Mouse (Mus musculus) limb, embryonic 10.5 days (tissue): ENCODE measurements around the gene Cyp26a1. TPM values are rescaled to one million over a fixed set of nuclear protein-coding genes. Genes with fewer than 3 reads are reported as not detected.
A peak's percentile ranks its signal among the peaks of the same experiment; 100 is the strongest.

Experiments
- DNase-seq: peaks from one replicate; pipeline ENCODE4 v3.0.0-alpha.2; 2017; ENCODE audit warnings: low spot score
- H3K27ac ChIP-seq: fragments of 300-500 bp; sonication (generic); 2 replicates; pipeline ENCODE4 v1.5.1; 2016; ENCODE audit warnings: mild to moderate bottlenecking
- H3K27me3 ChIP-seq: fragments of 300-500 bp; sonication (generic); 2 replicates; pipeline ENCODE4 v1.6.1; 2016; ENCODE audit warnings: low read depth, mild to moderate bottlenecking; ENCODE audit not compliant: poor library complexity, severe bottlenecking
- H3K36me3 ChIP-seq: fragments of 300-500 bp; sonication (generic); 2 replicates; pipeline ENCODE4 v1.6.1; 2016; ENCODE audit warnings: mild to moderate bottlenecking, moderate library complexity
- H3K4me1 ChIP-seq: fragments of 300-500 bp; sonication (generic); 2 replicates; pipeline ENCODE4 v1.6.1; 2016
- H3K4me3 ChIP-seq: fragments of 300-500 bp; sonication (generic); 2 replicates; pipeline ENCODE4 v1.5.1; 2016; ENCODE audit warnings: mild to moderate bottlenecking, moderate library complexity
- H3K9me3 ChIP-seq: fragments of 300-500 bp; sonication (generic); replicated peaks from 2 replicates; pipeline ENCODE4 v1.6.1; 2016; ENCODE audit warnings: mild to moderate bottlenecking
- WGBS: fragments of 180-500 bp; shearing (Covaris S2); methylation state at CpG from one replicate; pipeline ENCODE4 v1.1.7; 2016; 5-methylcytosine and 5-hydroxymethylcytosine counted together
- polyA plus RNA-seq: library from polyadenylated mRNA; unstranded; fragments of >200 nt; fragmentation: Nextera tagmentation; extraction: Ambion mirVana; gene quantifications from 2 replicates; pipeline ENCODE4 v1.2.1, GENCODE M21; 2016

Gene Cyp26a1
- polyA plus RNA-seq, 1 experiment from 2014 or later, result 3.6 TPM

DNA sequence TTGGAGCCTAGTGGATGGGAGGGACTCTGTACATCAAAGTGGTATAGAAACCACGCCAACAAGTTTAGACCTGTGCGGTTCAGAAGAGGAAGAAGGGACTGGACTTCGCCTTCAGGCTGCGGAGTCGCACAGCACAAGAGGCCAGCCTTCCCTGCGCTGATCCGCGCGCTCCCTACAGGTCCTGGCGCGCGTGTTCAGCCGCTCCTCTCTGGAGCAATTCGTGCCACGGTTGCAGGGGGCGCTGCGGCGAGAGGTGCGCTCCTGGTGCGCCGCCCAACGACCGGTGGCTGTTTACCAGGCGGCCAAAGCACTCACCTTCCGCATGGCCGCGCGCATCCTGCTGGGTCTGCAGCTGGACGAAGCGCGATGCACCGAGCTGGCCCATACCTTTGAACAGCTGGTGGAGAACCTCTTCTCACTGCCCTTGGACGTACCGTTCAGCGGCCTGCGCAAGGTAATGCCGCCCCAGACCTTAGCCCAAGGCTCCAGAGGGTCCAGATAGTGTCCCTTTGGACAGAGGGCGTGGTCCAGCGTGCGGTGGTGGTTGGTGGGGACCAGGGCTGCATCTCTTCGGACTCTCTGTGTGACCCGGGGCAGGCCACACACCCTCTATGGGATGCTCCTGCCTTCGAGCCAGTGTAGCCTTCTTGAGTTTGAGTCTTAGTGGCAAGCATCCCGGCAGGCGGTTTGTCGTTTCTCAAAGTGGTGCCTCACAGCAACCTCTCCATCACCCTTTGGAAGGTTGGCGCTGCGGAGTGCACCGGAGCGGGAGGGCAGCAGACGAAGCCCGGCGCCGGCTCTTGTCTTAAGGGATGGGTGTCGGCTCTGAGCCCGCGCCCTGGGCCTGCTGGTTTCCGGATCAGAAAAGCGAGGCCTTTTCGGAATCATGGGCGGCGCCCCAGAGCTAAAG is 10.4 kb upstream of the Cyp26a1 start:
- 1% methylated on average over 62 of the region's 62 CpGs for WGBS
- H3K4me1 ChIP-seq, result peaks cover 35% of the 10 kb centered on the region
- DNase-seq, result peak; percentile 72

DNA sequence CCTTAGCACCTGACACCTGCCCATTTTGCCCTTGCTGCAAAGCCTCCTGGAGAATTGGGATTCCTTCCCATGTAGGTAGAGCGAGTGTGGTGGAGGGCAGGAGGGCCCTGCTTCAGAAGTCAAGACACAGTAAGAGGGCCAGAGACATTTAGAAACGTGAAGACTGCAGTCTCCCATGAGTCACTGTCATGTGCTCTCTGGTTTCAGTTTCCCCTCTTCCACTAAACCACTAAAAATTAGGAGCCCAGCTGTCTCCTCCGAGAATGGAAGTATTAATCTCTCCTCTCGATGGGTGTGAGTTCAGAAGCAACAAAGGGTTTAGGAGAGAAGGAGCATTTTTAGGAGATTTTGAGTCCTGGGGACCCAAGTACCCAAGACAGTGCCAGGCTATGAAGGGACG is 8.1 kb upstream of the Cyp26a1 start:
- no peak overlapping the region for H3K4me3 ChIP-seq
- no peak for DNase-seq
- H3K4me1 ChIP-seq, result peaks cover 42% of the 10 kb centered on the region
- 29% methylated on average over 5 of the region's 5 CpGs for WGBS
- H3K9me3 ChIP-seq, result no peaks in the 10 kb centered on the region
- H3K27me3 ChIP-seq, result peaks cover 100% of the 10 kb centered on the region
- H3K27ac ChIP-seq, result no peak overlapping the region
- no peaks in the 10 kb centered on the region for H3K36me3 ChIP-seq

More for the DNA sequence above, 10.4 kb upstream of the Cyp26a1 start:
- no peaks in the 10 kb centered on the region for H3K9me3 ChIP-seq
- no peak overlapping the region for H3K27ac ChIP-seq
- peaks cover 100% of the 10 kb centered on the region for H3K27me3 ChIP-seq
- H3K4me3 ChIP-seq, result peak overlapping the region; percentile 35
- H3K36me3 ChIP-seq, result no peaks in the 10 kb centered on the region

DNA sequence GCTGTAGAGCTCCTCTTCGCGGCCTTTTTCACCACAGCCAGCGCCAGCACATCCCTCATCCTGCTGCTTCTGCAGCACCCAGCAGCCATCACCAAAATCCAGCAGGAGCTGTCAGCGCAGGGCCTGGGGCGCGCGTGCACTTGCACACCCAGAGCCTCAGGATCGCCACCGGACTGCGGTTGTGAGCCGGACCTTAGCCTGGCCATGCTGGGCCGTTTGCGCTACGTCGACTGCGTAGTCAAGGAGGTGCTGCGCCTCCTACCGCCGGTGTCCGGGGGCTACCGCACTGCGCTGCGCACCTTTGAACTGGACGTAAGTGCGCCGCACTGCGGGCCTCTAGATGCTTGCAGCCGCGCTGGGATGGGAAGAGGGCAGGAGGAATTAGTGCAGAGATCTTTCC is 6.9 kb upstream of the Cyp26a1 start:
- WGBS, result 1% methylated on average over 29 of the region's 29 CpGs
- H3K4me3 ChIP-seq, result peak overlapping the region; percentile 28
- peaks cover 100% of the 10 kb centered on the region for H3K27me3 ChIP-seq
- peak; percentile 71 for DNase-seq
- peaks cover 37% of the 10 kb centered on the region for H3K4me1 ChIP-seq
- H3K9me3 ChIP-seq, result no peaks in the 10 kb centered on the region
- no peaks in the 10 kb centered on the region for H3K36me3 ChIP-seq
- no peak overlapping the region for H3K27ac ChIP-seq

DNA sequence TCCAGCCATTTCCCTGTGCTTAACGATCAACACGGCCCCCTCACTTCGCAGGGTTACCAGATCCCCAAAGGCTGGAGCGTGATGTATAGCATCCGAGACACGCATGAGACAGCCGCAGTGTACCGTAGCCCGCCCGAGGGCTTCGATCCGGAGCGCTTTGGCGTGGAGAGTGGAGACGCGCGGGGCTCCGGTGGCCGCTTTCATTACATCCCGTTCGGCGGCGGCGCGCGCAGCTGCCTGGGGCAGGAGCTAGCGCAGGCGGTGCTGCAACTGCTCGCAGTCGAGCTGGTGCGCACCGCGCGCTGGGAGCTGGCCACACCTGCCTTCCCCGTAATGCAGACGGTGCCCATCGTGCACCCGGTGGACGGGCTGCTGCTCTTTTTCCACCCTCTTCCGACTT is 4.7 kb upstream of the Cyp26a1 start:
- peak; percentile 84 for DNase-seq
- WGBS, result under 1% methylated on average over 40 of the region's 40 CpGs
- Histone ChIP-seq H3K27me3 (peaks cover 100% of the 10 kb centered on the region), H3K36me3 (no peaks in the 10 kb centered on the region), H3K4me1 (peaks cover 40% of the 10 kb centered on the region), H3K9me3 (no peaks in the 10 kb centered on the region), H3K27ac (0 out of 2 replicates have a peak overlapping the region, but pooled peaks have one; percentile 20), H3K4me3 (peak overlapping the region; percentile 53)

DNA sequence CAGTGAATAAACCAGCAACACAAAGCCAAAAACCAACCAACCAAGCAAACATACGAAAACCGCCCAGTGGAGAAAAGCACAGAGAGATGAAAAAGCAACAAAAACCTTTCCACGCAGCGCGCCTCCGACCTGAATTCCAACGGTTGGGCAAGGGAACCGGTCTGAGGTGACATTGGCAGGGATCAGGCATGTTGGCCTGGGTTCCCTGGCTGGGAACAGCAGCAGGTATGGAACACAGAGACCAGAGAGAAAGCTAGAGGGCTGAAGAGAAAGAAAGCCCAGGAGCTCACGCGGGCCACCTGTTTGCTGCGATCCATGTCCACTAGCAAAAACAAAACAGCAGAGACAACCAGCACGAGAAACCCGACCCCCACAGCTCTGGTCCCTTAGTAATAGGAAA is 2.5 kb upstream of the Cyp26a1 start:
- WGBS, result 27% methylated on average over 13 of the region's 13 CpGs
- H3K36me3 ChIP-seq, result no peaks in the 10 kb centered on the region
- peaks cover 100% of the 10 kb centered on the region for H3K27me3 ChIP-seq
- H3K4me1 ChIP-seq, result peaks cover 54% of the 10 kb centered on the region
- DNase-seq, result no peak
- H3K4me3 ChIP-seq, result no peak overlapping the region
- no peak overlapping the region for H3K27ac ChIP-seq
- H3K9me3 ChIP-seq, result no peaks in the 10 kb centered on the region

DNA sequence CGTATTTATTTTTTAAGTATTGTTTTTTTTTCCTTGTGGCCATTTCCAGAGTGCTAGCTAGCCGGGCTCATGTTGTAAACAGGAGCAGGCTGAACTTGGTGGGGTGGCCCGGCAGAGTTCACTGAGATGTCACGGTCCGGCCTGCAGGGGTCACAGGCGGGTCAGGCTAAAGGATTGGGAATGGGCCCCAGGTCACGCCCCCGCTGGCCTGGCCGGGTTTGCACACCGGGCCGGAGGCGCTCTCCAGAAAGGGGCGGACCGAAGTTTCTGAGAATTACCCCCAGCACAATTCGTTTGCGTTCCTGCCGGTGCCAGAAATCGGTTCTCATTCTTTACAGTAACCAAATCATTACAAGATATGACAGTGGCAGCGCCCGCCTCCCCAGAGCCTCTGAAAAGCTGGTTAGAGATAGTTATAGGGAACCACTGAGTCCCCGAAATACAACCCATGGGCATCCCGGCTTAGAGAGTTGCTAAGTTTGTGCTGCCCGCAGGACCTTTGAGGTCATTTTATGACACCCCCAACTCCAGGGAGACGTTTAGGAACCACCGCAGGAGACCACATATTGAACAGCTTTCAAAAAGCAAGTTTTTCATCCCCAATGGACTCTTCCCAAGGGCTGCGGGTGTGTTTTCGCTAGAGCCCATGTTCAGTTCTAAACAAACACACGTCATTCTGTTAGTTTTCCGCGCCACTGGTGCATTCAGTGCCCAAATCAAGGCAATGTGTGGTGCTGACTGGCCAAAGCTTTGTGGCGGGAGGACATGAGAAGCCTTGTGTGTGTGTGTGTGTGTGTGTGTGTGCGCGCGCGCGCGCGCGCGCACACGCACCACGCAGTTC is 1.6 kb upstream of the Cyp26a1 start:
- peak; percentile 54 for DNase-seq
- Histone ChIP-seq H3K4me3 (peak overlapping the region; percentile 45), H3K4me1 (peaks cover 49% of the 10 kb centered on the region), H3K36me3 (no peaks in the 10 kb centered on the region), H3K27me3 (peaks cover 100% of the 10 kb centered on the region), H3K9me3 (no peaks in the 10 kb centered on the region), H3K27ac (no peak overlapping the region)
- 3% methylated on average over 42 of the region's 42 CpGs for WGBS

DNA sequence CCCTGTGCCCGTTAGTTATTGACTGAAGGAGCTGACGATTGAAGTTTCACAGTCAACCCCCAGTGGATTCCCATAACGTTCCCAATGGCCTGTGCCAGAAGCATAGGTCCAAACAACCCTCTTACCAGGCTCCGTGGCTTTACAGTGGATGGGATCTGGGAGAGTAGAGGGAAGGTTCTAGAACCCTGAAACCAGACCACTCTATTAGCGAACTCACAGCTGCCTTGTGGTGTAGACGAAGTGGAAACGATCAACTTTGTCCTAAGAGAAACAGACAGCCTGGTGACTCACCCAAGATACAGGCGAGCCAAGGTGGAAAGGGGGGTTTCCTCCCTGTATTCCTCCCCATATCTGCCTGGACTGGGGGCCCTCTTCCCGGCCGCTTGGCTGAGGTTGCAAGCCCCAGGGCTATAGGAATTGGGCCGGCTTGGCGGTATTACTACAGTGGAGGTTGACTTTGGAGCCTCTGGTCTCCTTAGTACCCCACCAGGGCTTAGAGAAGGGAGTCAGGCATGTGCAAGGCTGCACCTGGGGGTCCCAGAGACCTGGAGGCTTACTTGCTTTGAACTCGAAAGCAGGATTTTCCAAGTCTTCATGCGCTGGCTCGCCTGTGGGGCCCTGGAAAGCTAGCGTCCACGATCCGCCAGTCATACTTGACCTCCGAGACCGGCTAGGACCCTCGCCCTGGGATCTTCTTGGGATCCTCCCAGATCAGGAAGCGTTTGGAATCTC is 829 bp upstream of the Cyp26a1 start:
- H3K4me1 ChIP-seq, result peaks cover 49% of the 10 kb centered on the region
- no peaks in the 10 kb centered on the region for H3K36me3 ChIP-seq
- peaks cover 100% of the 10 kb centered on the region for H3K27me3 ChIP-seq
- peak overlapping the region; percentile 45 for H3K4me3 ChIP-seq
- peak; percentile 57 for DNase-seq
- 3% methylated on average over 22 of the region's 22 CpGs for WGBS
- no peaks in the 10 kb centered on the region for H3K9me3 ChIP-seq
- no peak overlapping the region for H3K27ac ChIP-seq

DNA sequence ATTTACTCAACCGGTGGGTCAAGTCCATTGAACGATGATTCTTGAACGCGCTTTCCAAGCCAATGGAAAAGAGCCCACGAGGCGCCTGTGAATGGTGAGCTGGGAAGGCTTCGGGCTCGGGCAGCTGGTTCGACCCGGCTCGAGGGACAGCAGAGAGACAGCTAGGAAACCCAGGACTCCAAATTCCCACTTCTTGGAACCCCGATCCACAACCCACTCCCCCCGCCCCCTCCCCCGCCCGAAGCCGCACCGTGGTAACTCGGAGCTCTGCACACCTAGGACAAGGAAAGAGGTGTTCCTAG is 312 bp upstream of the Cyp26a1 start:
- Histone ChIP-seq H3K27ac (no peak overlapping the region), H3K4me3 (peak overlapping the region; percentile 45), H3K9me3 (no peaks in the 10 kb centered on the region), H3K4me1 (peaks cover 49% of the 10 kb centered on the region), H3K27me3 (peaks cover 100% of the 10 kb centered on the region), H3K36me3 (no peaks in the 10 kb centered on the region)
- WGBS, result 0% methylated on average over 18 of the region's 18 CpGs
- DNase-seq, result no peak

DNA sequence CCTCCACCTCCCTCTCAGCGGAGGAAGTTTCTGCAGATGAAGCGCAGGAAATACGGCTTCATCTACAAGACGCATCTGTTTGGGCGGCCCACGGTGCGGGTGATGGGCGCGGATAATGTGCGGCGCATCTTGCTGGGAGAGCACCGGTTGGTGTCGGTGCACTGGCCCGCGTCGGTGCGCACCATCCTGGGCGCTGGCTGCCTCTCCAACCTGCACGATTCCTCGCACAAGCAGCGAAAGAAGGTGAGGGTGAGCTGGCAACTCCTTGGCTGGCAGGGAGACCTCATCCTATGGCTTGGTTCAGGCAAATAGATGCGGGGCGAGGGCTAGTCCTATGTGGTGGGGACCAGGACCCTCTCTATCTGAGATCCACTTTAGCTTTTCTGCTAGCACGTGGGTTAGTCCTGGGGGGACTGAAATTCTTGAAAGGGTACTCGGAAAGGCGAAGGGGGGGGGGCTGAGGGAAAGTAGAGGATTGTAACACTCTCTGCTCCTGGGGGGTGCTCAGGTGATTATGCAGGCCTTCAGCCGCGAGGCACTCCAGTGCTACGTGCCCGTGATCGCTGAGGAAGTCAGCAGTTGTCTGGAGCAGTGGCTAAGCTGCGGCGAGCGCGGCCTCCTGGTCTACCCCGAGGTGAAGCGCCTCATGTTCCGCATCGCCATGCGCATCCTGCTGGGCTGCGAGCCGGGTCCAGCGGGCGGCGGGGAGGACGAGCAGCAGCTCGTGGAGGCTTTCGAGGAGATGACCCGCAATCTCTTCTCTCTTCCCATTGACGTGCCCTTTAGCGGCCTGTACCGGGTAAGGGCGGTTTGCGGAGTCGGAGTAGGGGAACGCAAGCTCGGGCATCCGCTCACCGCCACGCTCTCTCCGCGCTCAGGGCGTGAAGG is 919 bp downstream of the Cyp26a1 start:
- Histone ChIP-seq H3K36me3 (no peaks in the 10 kb centered on the region), H3K27me3 (peaks cover 100% of the 10 kb centered on the region), H3K4me1 (peaks cover 38% of the 10 kb centered on the region), H3K27ac (peak overlapping the region; percentile 30; the same call in 1 of the 2 replicates), H3K4me3 (peak overlapping the region; percentile 45), H3K9me3 (no peaks in the 10 kb centered on the region)
- under 1% methylated on average over 63 of the region's 63 CpGs for WGBS
- peak; percentile 69 for DNase-seq

DNA sequence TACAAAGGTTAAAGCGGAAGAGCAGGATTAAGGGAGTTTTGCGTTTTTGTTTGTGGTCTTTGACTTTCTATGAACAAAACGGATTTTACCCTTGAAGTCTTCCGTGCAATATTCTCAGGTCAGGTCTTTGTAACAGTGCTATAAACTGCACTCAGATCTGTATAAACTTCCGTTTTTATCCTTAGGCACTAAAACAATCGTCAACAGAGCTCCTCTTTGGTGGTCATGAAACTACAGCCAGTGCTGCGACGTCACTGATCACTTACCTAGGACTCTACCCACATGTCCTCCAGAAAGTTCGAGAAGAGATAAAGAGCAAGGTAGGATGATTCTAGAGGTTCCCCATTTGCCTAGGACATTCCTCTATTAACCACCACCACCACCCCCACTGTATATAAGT is 2.1 kb downstream of the Cyp26a1 start:
- Histone ChIP-seq H3K4me3 (no peak overlapping the region), H3K4me1 (peaks cover 38% of the 10 kb centered on the region), H3K27me3 (peaks cover 91% of the 10 kb centered on the region), H3K36me3 (no peaks in the 10 kb centered on the region), H3K27ac (no peak overlapping the region), H3K9me3 (no peaks in the 10 kb centered on the region)
- WGBS, result 14% methylated on average over 9 of the region's 9 CpGs
- DNase-seq, result no peak

DNA sequence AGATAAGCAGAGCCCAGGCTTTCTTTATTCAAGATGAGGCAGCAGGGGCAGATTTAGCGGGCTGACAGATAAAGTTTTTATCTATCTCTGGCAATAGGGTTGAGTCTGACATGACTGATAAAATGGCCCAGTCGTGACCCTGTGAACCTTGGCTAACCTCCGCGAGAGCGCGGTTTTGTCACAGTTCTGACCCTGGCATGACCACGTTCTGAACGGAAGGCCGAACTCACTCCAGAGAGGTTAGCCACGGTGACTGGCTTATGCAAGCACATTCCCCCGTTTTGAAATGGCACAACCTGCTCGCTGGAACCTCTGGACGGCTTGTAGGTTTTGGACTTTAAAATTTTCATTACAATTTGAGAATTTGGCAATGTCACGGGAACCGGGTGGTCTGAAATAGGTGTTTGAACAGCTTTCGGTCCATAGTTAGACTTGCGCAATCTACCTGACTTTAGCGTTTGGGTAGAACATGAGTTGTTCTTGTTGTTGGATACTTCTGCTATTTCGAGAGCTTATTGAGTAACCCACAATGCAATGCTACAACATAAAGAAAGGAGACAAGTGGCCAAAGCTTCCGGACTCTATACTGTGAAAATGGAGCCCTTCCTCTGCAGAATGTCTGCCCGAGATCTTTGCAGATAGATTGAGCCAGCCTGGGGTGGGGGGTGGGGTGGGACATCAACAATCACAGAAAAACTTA is 4.9 kb downstream of the Cyp26a1 start:
- Histone ChIP-seq H3K27ac (no peak overlapping the region), H3K9me3 (no peaks in the 10 kb centered on the region), H3K36me3 (no peaks in the 10 kb centered on the region), H3K4me1 (peaks cover 18% of the 10 kb centered on the region), H3K4me3 (no peak overlapping the region), H3K27me3 (peaks cover 63% of the 10 kb centered on the region)
- WGBS, result 66% methylated on average over 21 of the region's 21 CpGs
- DNase-seq, result no peak
